Comparison of ENCODE assay signal across 8 mouse cellular contexts in the genomic region with DNA sequence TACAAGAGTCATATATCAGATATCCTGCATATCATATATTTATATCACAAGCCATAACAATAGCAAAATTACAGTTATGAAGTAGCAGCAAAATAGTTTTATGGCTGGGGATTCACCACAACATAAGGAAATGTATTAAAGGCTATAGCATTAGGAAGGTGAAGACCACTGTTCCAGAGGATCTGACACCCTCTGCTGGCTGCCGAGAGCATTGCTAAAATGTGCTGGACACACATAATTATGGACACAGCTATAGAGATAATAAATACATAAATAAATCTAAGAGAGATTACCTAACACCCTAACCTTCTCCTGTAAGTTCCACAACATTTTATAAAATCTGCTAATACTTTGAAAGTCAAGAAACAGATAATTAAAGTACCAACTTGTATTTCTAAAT.
A peak's percentile ranks its signal among the peaks of the same experiment; 100 is the strongest.
DNase-seq lines count a peak whose midpoint lies in the region; ATAC-seq and TF ChIP-seq lines count a peak whose summit lies in the region.

No protein-coding gene starts in this region.

- intact Hi-C loops in left cerebral cortex, adult 2 months (cut with DNase I), result loop anchor here (2.0 to 5.0 kb wide), 2 partner anchors 165 to 449 kb away; partner anchors contain the start of gene Thbd

- WGBS in forebrain, embryonic 12.5 days, result 34% methylated on average over 1 of the region's 1 CpGs
- 18% methylated on average over 1 of the region's 1 CpGs for WGBS in forebrain, embryonic 16.5 days
- 19% methylated on average over 1 of the region's 1 CpGs for WGBS in embryonic facial prominence, embryonic 11.5 days
- 25% methylated on average over 1 of the region's 1 CpGs for WGBS in hindbrain, embryonic 16.5 days

- no peak overlapping the region for H3K27ac ChIP-seq in forebrain, embryonic 12.5 days
- H3K27ac ChIP-seq in forebrain, embryonic 16.5 days (ENCODE audit: low read length), result no peak overlapping the region
- no peak overlapping the region for H3K27ac ChIP-seq in MEL (ENCODE audit: control insufficient read depth, low read depth, low read length)
- no peak overlapping the region for H3K27ac ChIP-seq in embryonic facial prominence, embryonic 11.5 days (replicated peaks; ENCODE audit: low read depth, low read length)
- H3K27ac ChIP-seq in hindbrain, embryonic 16.5 days (ENCODE audit: low read depth, low read length), result no peak overlapping the region
- H3K27ac ChIP-seq in left cerebral cortex, adult 2 months, result no peak overlapping the region

- no peaks in the 10 kb centered on the region for H3K4me1 ChIP-seq in forebrain, embryonic 12.5 days
- no peaks in the 10 kb centered on the region for H3K4me1 ChIP-seq in forebrain, embryonic 16.5 days (replicated peaks; ENCODE audit: control insufficient read depth, insufficient read depth, low read length)
- no peaks in the 10 kb centered on the region for H3K4me1 ChIP-seq in MEL (ENCODE audit: control insufficient read depth in 1 of 2, insufficient read depth in 2 of 2, low read length in 2 of 2)
- no peaks in the 10 kb centered on the region for H3K4me1 ChIP-seq in embryonic facial prominence, embryonic 11.5 days (ENCODE audit: control insufficient read depth, insufficient read depth, low read length)
- no peaks in the 10 kb centered on the region for H3K4me1 ChIP-seq in hindbrain, embryonic 16.5 days (ENCODE audit: control insufficient read depth, insufficient read depth, low read depth, low read length)

- no peaks in the 10 kb centered on the region for H3K79me2 ChIP-seq in MEL (ENCODE audit: control insufficient read depth, insufficient read depth, low read length, poor library complexity)

- no peak overlapping the region for H3K9ac ChIP-seq in forebrain, embryonic 12.5 days
- H3K9ac ChIP-seq in forebrain, embryonic 16.5 days (replicated peaks; ENCODE audit: low read depth, low read length), result no peak overlapping the region
- H3K9ac ChIP-seq in MEL (ENCODE audit: control insufficient read depth, low read depth, low read length, poor library complexity, severe bottlenecking), result no peak overlapping the region
- no peak overlapping the region for H3K9ac ChIP-seq in embryonic facial prominence, embryonic 11.5 days (replicated peaks; ENCODE audit: low read length)
- H3K9ac ChIP-seq in hindbrain, embryonic 16.5 days (ENCODE audit: low read depth, low read length), result no peak overlapping the region

- no peak for DNase-seq in MEL (ENCODE audit: low read depth, low spot score)
- peak; percentile 79 for DNase-seq in embryonic facial prominence, embryonic 11.5 days (ENCODE audit: low spot score)
- DNase-seq in left cerebral cortex, adult 2 months (ENCODE audit: extremely low spot score in 1 of 2, low spot score in 2 of 2), result peak; percentile 32 to 71
- DNase-seq in mesoderm, embryonic 11.5 days (ENCODE audit: low read depth, low spot score), result peak; percentile 46
- DNase-seq in thymus, postnatal 36 days, result peak; percentile 22 to 23

- TF ChIP-seq EP300 in MEL (IDR thresholded peaks at IDR 0.05; ENCODE audit: low read depth in 1 of 2, low read length in 2 of 2), result no peak

- H3K4me3 ChIP-seq in forebrain, embryonic 12.5 days (replicated peaks), result no peak overlapping the region
- no peak overlapping the region for H3K4me3 ChIP-seq in forebrain, embryonic 16.5 days (replicated peaks; ENCODE audit: low read length)
- no peak overlapping the region for H3K4me3 ChIP-seq in MEL (ENCODE audit: control insufficient read depth in 1 of 2, insufficient read depth in 1 of 2, low read depth in 2 of 2, low read length in 2 of 2)
- no peak overlapping the region for H3K4me3 ChIP-seq in embryonic facial prominence, embryonic 11.5 days (ENCODE audit: low read depth, low read length)
- H3K4me3 ChIP-seq in hindbrain, embryonic 16.5 days (ENCODE audit: low read length), result no peak overlapping the region
- no peak overlapping the region for H3K4me3 ChIP-seq in left cerebral cortex, adult 2 months

- H3K27me3 ChIP-seq in forebrain, embryonic 12.5 days, result no peaks in the 10 kb centered on the region
- H3K27me3 ChIP-seq in forebrain, embryonic 16.5 days (replicated peaks; ENCODE audit: control insufficient read depth, insufficient read depth, low read length), result no peaks in the 10 kb centered on the region
- H3K27me3 ChIP-seq in MEL (ENCODE audit: control insufficient read depth in 1 of 2, insufficient read depth in 2 of 2, low read length in 2 of 2), result no peaks in the 10 kb centered on the region
- no peaks in the 10 kb centered on the region for H3K27me3 ChIP-seq in embryonic facial prominence, embryonic 11.5 days (ENCODE audit: control insufficient read depth, insufficient read depth, low read length)
- no peaks in the 10 kb centered on the region for H3K27me3 ChIP-seq in hindbrain, embryonic 16.5 days (replicated peaks; ENCODE audit: control insufficient read depth, insufficient read depth, low read length)

- 0 out of 2 replicates have a peak, but pooled peaks have one; percentile 51 for ATAC-seq in forebrain, embryonic 12.5 days (ENCODE audit: low FRiP score)
- no peak for ATAC-seq in forebrain, embryonic 16.5 days
- no peak for ATAC-seq in embryonic facial prominence, embryonic 11.5 days (replicated peaks; ENCODE audit: insufficient number of reproducible peaks, low FRiP score, low TSS enrichment, low read depth)
- peak; percentile 74; the same call in 1 of the 2 replicates for ATAC-seq in hindbrain, embryonic 16.5 days

- peak in 2 of 3 experiments; percentile 4 to 10; a peak in 1 of 6 replicates for TF ChIP-seq CTCF in MEL (IDR thresholded peaks at IDR 0.05 in 2 of 3, conservative IDR thresholded peaks at IDR 0.05 in 1 of 3; ENCODE audit: control insufficient read depth in 1 of 3, insufficient read depth in 1 of 3, low read depth in 2 of 3, low read length in 3 of 3, poor library complexity in 1 of 3, severe bottlenecking in 1 of 3)
- TF ChIP-seq CTCF in left cerebral cortex, adult 2 months (IDR thresholded peaks at IDR 0.05), result peak; percentile 81

- no peaks in the 10 kb centered on the region for H3K36me3 ChIP-seq in forebrain, embryonic 12.5 days (replicated peaks)
- H3K36me3 ChIP-seq in forebrain, embryonic 16.5 days (ENCODE audit: control insufficient read depth, insufficient read depth), result no peaks in the 10 kb centered on the region
- no peaks in the 10 kb centered on the region for H3K36me3 ChIP-seq in MEL (ENCODE audit: control insufficient read depth in 1 of 2, insufficient read depth in 2 of 2, low read length in 2 of 2)
- no peaks in the 10 kb centered on the region for H3K36me3 ChIP-seq in embryonic facial prominence, embryonic 11.5 days (replicated peaks; ENCODE audit: control insufficient read depth, insufficient read depth, low read depth, low read length)
- no peaks in the 10 kb centered on the region for H3K36me3 ChIP-seq in hindbrain, embryonic 16.5 days (ENCODE audit: control insufficient read depth, insufficient read depth, low read length)

- H3K9me3 ChIP-seq in forebrain, embryonic 12.5 days, result no peaks in the 10 kb centered on the region
- H3K9me3 ChIP-seq in forebrain, embryonic 16.5 days (ENCODE audit: control insufficient read depth, low read length), result no peaks in the 10 kb centered on the region
- no peaks in the 10 kb centered on the region for H3K9me3 ChIP-seq in MEL (replicated peaks; ENCODE audit: insufficient read depth, low read length)
- H3K9me3 ChIP-seq in embryonic facial prominence, embryonic 11.5 days (replicated peaks; ENCODE audit: control insufficient read depth, low read length), result no peaks in the 10 kb centered on the region
- H3K9me3 ChIP-seq in hindbrain, embryonic 16.5 days (ENCODE audit: control insufficient read depth, low read length), result no peaks in the 10 kb centered on the region

- TF ChIP-seq POLR2A in MEL (IDR thresholded peaks at IDR 0.05; ENCODE audit: control insufficient read depth in 1 of 2, insufficient read depth in 1 of 2, low read depth in 1 of 2, low read length in 2 of 2, poor library complexity in 1 of 2), result no peak

- TF ChIP-seq RAD21 in MEL (IDR thresholded peaks at IDR 0.05; ENCODE audit: low read depth, low read length), result no peak; the same call in 1 of the 2 replicates

- H3K4me2 ChIP-seq in forebrain, embryonic 12.5 days, result no peak overlapping the region
- H3K4me2 ChIP-seq in forebrain, embryonic 16.5 days (ENCODE audit: low read length), result no peak overlapping the region
- no peak overlapping the region for H3K4me2 ChIP-seq in embryonic facial prominence, embryonic 11.5 days (ENCODE audit: low read depth, low read length)
- H3K4me2 ChIP-seq in hindbrain, embryonic 16.5 days (ENCODE audit: low read length), result no peak overlapping the region

TF ChIP-seq in MEL, 35 proteins besides CTCF, POLR2A, EP300 and RAD21:
- TF ChIP-seq SIN3A (IDR thresholded peaks at IDR 0.05; ENCODE audit: low read length) (no peak), SMC3 (IDR thresholded peaks at IDR 0.05; ENCODE audit: low read depth, low read length) (no peak), MAFK (IDR thresholded peaks at IDR 0.05; ENCODE audit: borderline replicate concordance, low read depth, low read length) (no peak), CHD1 (IDR thresholded peaks at IDR 0.05; ENCODE audit: low read depth, low read length) (no peak)

Comparison
In these comparisons a context has a peak if more than half of its experiments do, and no peak if none do; other contexts are left out.
1. ATAC-seq: peak in forebrain, embryonic 12.5 days (single experiment) and hindbrain, embryonic 16.5 days (single experiment); none in forebrain, embryonic 16.5 days (single experiment) and embryonic facial prominence, embryonic 11.5 days (single experiment).